Mouse (Mus musculus) neural tube, embryonic 10.5 days (tissue): ENCODE data around the gene Ccdc157.
"Not testable (repeated sequence)": the region's sequence is repeated elsewhere in the genome, so short reads cannot be mapped to it uniquely, and the experiment has no call there.

ENCODE experiments used
- DNase-seq: peaks from one replicate; pipeline ENCODE4 v3.0.0-alpha.2; 2017; ENCODE audit warnings: low spot score; ENCODE audit errors: extremely low spot score

The Ccdc157 gene

GRCm38 (mm10) chr11:4159808-4160708, at the start of gene Ccdc157, which contains the start of gene Sf3a1:
Ccdc157 (minus strand) TSS chr11:4160293.
Sf3a1 (plus strand) TSS chr11:4160350.
- DNase-seq = peak; percentile 94

- DNase-seq = no peak
Measured at GRCm38 (mm10) chr11:4209556-4209955, 49.5 kb upstream of the Ccdc157 start.

- DNase-seq = no peak
Measured at GRCm38 (mm10) chr11:4207655-4208054, 47.6 kb upstream of the Ccdc157 start.

DNA sequence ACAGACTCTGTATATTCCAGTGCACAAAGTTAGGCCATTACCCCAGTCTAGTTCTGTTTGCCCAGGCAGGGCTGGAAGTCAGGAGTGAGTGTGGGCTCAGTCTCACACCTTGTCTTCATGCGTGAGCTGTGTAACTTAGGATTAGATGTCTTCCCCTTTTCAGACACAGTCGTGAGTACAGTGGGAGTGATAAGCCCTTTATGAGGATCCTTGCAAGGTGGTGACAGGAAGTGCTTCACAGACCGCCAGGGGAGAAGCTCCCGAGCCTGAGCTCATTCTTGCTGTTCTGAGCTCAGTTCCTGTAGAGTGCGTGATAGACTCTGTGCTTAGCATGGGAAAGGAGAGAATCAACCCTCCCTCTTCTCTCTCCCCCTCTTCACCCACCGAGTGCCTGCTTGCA, 46.5 kb upstream of the Ccdc157 start:
- no peak for DNase-seq

GRCm38 (mm10) chr11:4205951-4206350, 45.9 kb upstream of the Ccdc157 start:
- no peak for DNase-seq

DNA sequence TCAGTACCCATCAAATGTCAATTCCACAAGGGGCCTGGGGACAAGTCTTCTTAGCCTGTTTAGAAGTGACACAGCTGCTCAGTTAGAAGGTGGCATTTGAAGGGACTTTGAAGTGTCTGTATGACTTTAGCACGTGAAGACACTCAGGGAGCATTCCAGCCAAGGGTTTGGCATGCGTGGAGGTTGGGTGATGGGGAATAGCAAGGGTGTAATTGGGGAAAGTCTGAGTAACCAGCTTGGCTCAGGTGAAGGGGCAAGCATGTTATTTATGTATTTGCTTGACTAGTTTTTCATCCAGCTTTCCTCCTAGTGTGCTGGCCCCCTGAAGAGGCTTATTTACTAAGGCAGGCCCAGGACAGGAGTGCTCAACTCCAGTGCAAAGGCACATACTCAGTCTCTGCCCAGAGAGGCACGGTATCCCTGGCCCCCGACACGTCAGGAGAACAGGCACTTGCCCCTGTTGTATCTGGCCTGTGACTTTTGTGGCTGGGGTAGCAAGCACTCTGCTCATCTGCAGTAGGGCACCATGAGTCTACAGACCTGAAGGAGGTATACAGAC, 45.1 kb upstream of the Ccdc157 start:
- DNase-seq = no peak

DNA sequence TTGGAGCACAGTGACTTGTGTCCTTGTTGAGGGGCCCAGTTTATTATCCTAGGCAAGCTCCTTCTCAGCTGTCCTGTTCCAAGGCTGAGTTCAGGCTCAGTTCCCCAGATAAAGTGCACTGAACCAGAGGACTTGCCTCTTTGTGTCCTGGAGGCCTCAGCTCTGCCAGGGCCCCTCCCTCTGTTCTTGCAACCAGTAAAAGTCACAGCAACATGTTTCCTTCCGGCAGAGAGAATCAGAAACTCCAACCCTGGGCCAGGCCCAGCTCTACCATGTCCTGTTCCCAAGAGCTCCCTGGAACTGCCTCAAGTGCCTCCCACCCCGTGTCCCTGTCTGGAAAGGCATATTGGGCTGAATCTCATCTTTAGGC, 43.6 kb upstream of the Ccdc157 start:
- DNase-seq = no peak

DNA sequence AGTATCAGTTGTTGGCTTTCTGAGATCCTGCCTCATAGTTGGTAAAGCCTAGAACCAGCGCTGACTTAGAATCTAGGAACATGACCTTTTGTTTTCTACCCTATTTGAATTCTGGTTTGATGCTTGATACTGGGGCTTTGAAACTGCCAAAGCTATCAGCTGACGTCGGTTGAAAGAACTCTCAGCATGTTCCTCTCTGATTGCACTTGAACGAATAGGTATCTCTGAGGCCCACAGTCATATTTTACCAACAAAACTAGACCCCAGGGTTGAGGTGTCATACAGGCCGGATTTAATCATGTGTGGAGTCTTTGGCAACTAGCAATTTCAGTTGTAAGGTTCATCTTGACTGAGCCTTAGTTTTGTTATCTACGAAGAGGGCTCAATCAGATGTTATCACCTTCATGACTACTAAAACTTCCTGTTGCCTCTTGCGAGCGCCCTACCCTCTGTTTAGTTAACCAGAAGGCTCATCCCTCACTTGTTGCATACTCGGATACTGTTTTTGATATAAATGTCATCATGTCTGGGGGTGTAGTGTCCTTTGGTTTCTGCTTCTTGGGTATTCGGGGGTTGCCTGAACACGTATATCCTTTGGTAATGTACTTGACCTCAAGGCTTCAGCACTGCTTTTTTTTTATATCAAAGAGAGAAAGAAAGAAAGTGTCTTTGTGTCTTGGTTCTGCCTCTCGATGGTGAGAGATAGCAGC, 43.1 kb upstream of the Ccdc157 start:
- DNase-seq = no peak

- DNase-seq = no peak
Measured at GRCm38 (mm10) chr11:4201981-4202700, 42.0 kb upstream of the Ccdc157 start.

GRCm38 (mm10) chr11:4197691-4198090, 37.6 kb upstream of the Ccdc157 start:
- no peak for DNase-seq

DNA sequence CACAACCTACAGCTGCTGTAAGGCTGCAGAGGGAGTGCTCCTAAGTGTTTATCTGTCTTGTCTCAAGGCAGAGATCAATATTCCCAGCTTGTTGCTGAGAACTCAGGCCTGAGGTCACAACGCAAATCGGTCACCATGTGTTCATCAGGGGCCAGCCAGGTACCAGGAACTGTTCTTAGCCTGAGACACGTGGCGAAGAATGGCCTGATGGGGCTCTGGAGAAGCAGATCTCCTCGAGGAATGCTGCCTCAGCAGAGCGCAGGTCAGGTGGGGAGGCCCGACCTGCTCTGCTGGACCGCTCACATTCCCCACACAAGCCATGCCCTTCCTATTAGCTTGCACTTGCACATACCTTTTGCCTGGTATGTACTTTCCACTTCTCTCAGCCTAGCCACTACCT, 36.5 kb upstream of the Ccdc157 start:
- DNase-seq = no peak

DNA sequence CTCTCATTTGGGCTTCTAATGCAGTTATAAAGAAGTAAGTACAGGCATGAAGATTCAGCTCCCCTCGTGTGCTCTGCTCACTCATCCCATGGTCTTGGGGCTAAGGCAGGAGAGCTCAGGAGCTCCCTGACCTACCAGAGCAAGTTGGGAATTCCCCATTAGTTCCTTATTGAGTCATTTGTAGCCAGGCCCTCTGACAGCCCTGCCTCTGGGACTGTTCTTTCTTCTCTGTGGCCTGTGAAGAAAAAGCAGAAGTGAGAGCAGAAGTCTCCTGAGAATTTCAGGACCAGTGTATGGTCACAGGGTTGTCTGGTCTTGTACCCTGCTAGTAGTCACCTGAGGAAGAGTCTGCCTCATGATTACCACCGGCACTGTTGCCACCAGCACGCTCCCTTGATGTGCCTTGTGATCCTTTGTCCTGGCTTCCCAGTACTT, 35.5 kb upstream of the Ccdc157 start:
- no peak for DNase-seq

- no peak for DNase-seq
Measured at GRCm38 (mm10) chr11:4193420-4193819, 33.3 kb upstream of the Ccdc157 start.

DNA sequence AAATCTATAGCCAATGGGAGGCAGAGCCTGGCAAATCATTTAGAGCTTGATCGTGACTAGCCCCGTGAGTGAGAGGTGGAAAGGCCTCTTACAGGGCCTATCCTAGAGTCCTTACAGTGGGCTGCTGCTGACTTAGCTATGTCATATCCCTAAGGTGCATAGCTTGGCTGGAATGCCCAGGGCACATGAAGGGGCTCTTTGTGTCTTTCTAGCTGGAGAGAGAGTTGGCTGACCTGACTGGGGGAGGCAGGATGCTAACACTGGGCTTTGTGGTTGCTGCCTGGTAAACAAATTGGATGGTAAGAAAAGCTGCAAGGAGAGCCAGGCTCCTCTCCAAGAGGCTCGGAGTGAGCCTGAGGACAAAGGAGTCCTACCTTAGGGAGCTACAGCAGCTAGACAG, 32.7 kb upstream of the Ccdc157 start:
- no peak for DNase-seq

GRCm38 (mm10) chr11:4190677-4191076, 30.6 kb upstream of the Ccdc157 start:
- no peak for DNase-seq

- DNase-seq = no peak
Measured at GRCm38 (mm10) chr11:4189182-4189581, 29.1 kb upstream of the Ccdc157 start.

- no peak for DNase-seq
Measured at GRCm38 (mm10) chr11:4187318-4187700, 27.2 kb upstream of the Ccdc157 start.

DNA sequence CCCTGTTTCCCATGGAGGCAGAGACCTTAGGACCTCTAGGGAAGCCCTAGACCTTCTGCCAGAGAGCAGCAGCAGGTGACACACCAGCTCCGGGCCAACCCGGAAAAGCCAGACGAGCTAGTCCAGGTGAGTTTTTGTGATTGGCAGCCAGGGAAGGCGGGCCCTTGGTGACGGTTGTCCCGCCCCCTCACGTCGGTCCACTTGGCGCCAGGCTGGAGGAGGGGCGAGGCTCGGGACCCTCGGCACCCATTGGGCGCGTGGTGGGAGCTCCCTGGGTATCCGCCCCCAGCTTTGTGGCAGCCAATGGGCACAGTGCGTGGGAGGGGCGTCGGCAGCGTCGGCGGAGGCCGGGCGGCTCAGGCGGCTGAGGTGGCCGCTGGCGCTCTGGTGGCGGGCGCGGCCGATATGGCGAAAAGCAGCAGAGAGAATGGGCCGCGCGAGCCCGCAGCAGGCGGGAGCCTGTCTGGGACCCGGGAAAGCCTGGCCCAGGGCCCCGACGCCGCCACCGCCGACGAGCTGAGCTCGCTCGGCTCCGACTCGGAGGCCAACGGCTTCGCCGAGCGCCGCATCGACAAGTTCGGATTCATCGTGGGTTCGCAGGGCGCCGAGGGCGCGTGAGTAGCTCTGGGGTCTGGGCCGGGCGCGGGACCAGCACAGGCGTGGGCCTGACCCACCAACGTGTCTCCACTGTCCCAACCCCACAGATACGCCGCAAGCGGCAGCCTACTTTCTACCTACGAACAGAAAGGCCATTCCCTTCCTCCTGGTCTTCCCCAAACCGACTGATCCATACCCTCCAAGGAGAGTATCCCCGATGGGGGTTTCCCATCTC, 26.6 kb upstream of the Ccdc157 start, which contains the start of gene Tbc1d10a:
TSS of gene Tbc1d10a (plus strand) at position 304 of the 832 bp plus-strand sequence.
- peak; percentile 94 for DNase-seq

DNA sequence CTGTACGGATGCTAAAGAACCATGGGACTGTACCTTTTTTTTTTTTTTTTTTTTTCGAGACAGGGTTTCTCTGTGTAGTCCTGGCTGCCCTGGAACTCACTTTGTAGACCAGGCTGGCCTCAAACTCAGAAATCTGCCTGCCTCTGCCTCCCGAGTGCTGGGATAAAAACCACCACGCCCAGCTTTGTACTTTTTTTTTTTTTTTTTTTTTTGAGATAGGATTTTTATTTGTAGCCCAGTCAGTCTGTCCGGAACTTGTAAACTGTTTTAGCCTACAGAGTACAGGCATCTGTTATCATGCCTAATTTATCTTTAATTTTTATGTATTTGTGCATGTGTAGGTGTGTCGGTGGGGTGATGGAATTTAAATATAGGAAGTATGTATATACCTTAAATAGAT, 25.4 kb upstream of the Ccdc157 start:
- not testable (repeated sequence) for DNase-seq

GRCm38 (mm10) chr11:4184251-4184952, 24.3 kb upstream of the Ccdc157 start:
- DNase-seq = no peak
